Mouse (Mus musculus): ENCODE results near the gene Tpx2. TPM values are rescaled to one million over a fixed set of nuclear protein-coding genes. Genes with fewer than 3 reads are reported as not detected.

The Tpx2 gene
- polyA plus RNA-seq, 1 experiment, result 16.1 TPM

DNA sequence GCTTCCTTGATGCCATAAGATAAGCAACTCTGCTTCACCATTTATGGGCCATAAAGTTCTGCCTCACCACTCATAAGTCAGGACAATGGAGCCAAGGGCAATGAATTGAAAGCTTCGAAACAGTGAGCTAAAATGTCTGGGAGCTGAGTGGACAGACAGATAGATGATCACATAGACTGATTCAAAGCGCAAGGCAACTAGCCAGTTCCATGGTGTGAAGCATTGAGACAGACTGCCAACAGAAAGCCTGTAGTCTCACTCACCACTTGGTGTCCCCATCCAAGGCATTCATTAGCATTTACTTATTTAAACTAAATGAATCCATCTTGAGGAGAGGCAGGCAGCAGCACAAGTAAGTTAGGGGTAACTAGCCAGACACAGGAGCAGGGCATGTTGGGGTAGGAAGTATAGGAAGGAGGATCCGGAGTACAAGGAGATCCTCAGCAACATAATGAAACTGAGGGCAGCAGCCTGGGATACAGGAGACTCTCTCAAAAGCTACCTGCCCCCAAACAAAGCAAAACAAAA lies 28.6 kb upstream of the Tpx2 start:
- peaks cover 36% of the 10 kb centered on the region for H3K36me3 ChIP-seq (ENCODE audit: control insufficient read depth, insufficient read depth, low read length)
- TF ChIP-seq CTCF (IDR thresholded peaks at IDR 0.05; ENCODE audit: borderline replicate concordance, control insufficient read depth, extremely low read depth, insufficient read depth, low read length, poor library complexity), result no peak
- no peak for TF ChIP-seq POLR2A (IDR thresholded peaks at IDR 0.05; ENCODE audit: control insufficient read depth, extremely low read depth, insufficient read depth, low read length, poor library complexity)
- no peak overlapping the region for H3K4me3 ChIP-seq (ENCODE audit: control insufficient read depth, insufficient read depth, low read length)
- peaks cover 62% of the 10 kb centered on the region for H3K4me1 ChIP-seq (replicated peaks; ENCODE audit: control insufficient read depth, insufficient read depth, low read length)
- 97% methylated on average over 3 of the region's 3 CpGs for WGBS
- peak overlapping the region; percentile 38 for H3K27ac ChIP-seq (ENCODE audit: control insufficient read depth, insufficient read depth, low read length)
- no peak for DNase-seq
- H3K27me3 ChIP-seq (ENCODE audit: control insufficient read depth, insufficient read depth, low read length), result no peaks in the 10 kb centered on the region

DNA sequence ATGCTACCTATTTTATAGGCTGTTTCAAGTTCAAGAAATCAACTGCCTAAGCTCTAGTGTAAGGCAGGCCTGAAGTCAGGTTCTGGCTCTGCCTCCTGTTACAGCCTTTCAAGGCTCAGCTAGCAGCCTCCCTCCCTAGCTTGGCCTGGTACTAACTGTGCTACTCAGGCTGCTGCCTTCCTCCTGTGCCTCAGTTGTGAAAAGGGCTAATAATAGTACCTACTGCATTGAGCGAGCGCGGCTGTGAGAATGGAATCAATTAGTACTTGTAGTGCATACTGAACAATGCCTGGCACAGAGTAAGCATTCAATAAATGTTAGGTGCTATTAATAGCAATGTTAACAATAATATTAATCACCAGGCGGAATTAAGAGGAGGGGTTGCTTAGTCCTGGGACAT lies 27.8 kb upstream of the Tpx2 start:
- Histone ChIP-seq H3K27me3 (ENCODE audit: control insufficient read depth, insufficient read depth, low read length) (no peaks in the 10 kb centered on the region), H3K4me3 (ENCODE audit: control insufficient read depth, insufficient read depth, low read length) (no peak overlapping the region), H3K27ac (ENCODE audit: control insufficient read depth, insufficient read depth, low read length) (peak overlapping the region; percentile 48), H3K36me3 (ENCODE audit: control insufficient read depth, insufficient read depth, low read length) (peaks cover 36% of the 10 kb centered on the region), H3K4me1 (replicated peaks; ENCODE audit: control insufficient read depth, insufficient read depth, low read length) (peaks cover 58% of the 10 kb centered on the region)
- DNase-seq, result no peak
- WGBS, result 93% methylated on average over 4 of the region's 4 CpGs
- no peak for TF ChIP-seq CTCF (IDR thresholded peaks at IDR 0.05; ENCODE audit: borderline replicate concordance, control insufficient read depth, extremely low read depth, insufficient read depth, low read length, poor library complexity)
- TF ChIP-seq POLR2A (IDR thresholded peaks at IDR 0.05; ENCODE audit: control insufficient read depth, extremely low read depth, insufficient read depth, low read length, poor library complexity), result no peak

DNA sequence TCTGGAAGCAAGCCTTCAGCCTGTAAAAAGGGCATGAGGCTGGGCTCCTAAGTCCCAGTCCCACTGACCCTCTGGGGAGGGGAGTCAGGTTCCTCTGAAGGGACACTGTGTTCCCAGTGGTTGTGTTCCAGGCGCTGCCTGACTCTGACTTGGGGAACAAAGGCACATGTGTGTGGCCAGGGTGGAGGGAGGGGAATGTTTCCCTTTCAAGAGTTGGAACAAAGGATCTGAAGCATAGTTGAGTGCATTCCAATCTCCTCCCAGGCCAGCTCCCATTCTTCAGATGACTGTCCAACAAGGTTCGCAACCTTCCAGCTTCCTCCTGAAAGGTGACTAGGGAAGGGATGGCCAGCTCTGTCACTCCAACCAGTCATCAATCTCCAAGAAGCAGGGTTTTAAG lies 27.4 kb upstream of the Tpx2 start:
- WGBS, result 92% methylated on average over 2 of the region's 2 CpGs
- peaks cover 36% of the 10 kb centered on the region for H3K36me3 ChIP-seq (ENCODE audit: control insufficient read depth, insufficient read depth, low read length)
- H3K4me3 ChIP-seq (ENCODE audit: control insufficient read depth, insufficient read depth, low read length), result no peak overlapping the region
- no peaks in the 10 kb centered on the region for H3K27me3 ChIP-seq (ENCODE audit: control insufficient read depth, insufficient read depth, low read length)
- TF ChIP-seq POLR2A (IDR thresholded peaks at IDR 0.05; ENCODE audit: control insufficient read depth, extremely low read depth, insufficient read depth, low read length, poor library complexity) (no peak), CTCF (IDR thresholded peaks at IDR 0.05; ENCODE audit: borderline replicate concordance, control insufficient read depth, extremely low read depth, insufficient read depth, low read length, poor library complexity) (no peak)
- peaks cover 63% of the 10 kb centered on the region for H3K4me1 ChIP-seq (replicated peaks; ENCODE audit: control insufficient read depth, insufficient read depth, low read length)
- no peak for DNase-seq
- H3K27ac ChIP-seq (ENCODE audit: control insufficient read depth, insufficient read depth, low read length), result 0 out of 2 replicates have a peak overlapping the region, but pooled peaks have one; percentile 3

DNA sequence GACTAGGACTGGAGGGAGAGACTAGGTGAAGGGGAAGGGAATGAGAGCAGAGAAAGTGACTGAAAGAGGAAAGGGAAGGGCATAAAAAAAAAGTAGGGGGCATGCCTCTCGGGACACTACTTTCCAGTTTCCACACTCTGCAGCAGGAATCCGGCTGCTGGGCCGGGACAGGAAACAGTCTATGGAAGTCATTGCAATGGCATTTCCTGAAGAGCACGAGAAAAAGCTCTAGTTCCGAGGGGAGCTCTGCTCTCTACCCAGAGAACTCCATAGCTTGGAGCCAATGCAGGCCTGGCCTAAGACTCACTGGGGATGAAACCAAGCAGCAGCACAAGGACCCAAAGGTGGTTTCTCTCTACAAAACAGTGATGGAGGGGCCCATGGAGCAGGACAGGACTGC lies 26.7 kb upstream of the Tpx2 start:
- DNase-seq, result no peak
- Histone ChIP-seq H3K4me3 (ENCODE audit: control insufficient read depth, insufficient read depth, low read length) (no peak overlapping the region), H3K27me3 (ENCODE audit: control insufficient read depth, insufficient read depth, low read length) (no peaks in the 10 kb centered on the region), H3K27ac (ENCODE audit: control insufficient read depth, insufficient read depth, low read length) (no peak overlapping the region), H3K4me1 (replicated peaks; ENCODE audit: control insufficient read depth, insufficient read depth, low read length) (peaks cover 62% of the 10 kb centered on the region), H3K36me3 (ENCODE audit: control insufficient read depth, insufficient read depth, low read length) (peaks cover 36% of the 10 kb centered on the region)
- WGBS, result 91% methylated on average over 5 of the region's 5 CpGs
- TF ChIP-seq POLR2A (IDR thresholded peaks at IDR 0.05; ENCODE audit: control insufficient read depth, extremely low read depth, insufficient read depth, low read length, poor library complexity) (no peak), CTCF (IDR thresholded peaks at IDR 0.05; ENCODE audit: borderline replicate concordance, control insufficient read depth, extremely low read depth, insufficient read depth, low read length, poor library complexity) (no peak)

DNA sequence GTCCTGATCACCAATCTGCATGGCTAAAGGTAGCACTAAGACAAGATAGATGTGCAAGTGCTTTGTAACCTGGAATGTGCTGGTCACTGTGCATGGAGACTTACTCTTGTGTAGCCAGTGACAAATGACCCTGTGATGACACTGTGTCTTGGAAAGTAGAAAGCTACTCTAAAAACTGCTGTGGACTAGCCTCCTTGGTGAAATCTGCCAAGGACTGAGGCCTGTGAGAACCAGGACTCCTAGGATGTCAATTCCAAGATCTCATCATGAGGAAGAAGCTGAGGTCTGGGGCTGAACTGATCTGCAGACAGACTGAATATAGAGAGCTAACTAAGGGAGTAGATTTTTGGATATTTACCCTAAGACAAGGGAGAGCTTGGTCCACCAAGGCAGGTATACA lies 26.2 kb upstream of the Tpx2 start:
- H3K27me3 ChIP-seq (ENCODE audit: control insufficient read depth, insufficient read depth, low read length), result no peaks in the 10 kb centered on the region
- no peak overlapping the region for H3K27ac ChIP-seq (ENCODE audit: control insufficient read depth, insufficient read depth, low read length)
- H3K4me3 ChIP-seq (ENCODE audit: control insufficient read depth, insufficient read depth, low read length), result no peak overlapping the region
- peaks cover 36% of the 10 kb centered on the region for H3K36me3 ChIP-seq (ENCODE audit: control insufficient read depth, insufficient read depth, low read length)
- DNase-seq, result no peak
- H3K4me1 ChIP-seq (replicated peaks; ENCODE audit: control insufficient read depth, insufficient read depth, low read length), result peaks cover 61% of the 10 kb centered on the region
- TF ChIP-seq CTCF (IDR thresholded peaks at IDR 0.05; ENCODE audit: borderline replicate concordance, control insufficient read depth, extremely low read depth, insufficient read depth, low read length, poor library complexity), result no peak

DNA sequence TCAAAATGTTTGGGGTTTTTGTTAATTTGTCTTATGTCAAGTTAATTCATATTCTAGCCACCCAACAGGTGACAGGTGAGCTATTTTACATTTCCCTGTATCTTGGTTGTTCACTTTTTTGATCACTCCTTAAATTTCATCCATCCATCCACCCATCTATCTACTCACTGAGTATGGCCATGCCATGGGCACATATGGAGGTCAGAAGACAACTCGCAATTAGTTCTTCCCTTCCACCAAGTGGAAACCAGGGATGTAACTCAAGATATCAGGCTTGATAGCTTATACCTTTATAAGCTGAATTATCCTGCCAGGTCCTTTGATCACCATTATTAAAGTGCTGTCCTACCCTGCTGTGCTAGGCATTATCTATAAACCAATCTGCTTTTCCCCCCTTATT lies 24.0 kb upstream of the Tpx2 start:
- no peak overlapping the region for H3K4me3 ChIP-seq (ENCODE audit: control insufficient read depth, insufficient read depth, low read length)
- H3K27me3 ChIP-seq (ENCODE audit: control insufficient read depth, insufficient read depth, low read length), result no peaks in the 10 kb centered on the region
- 93% methylated on average over 1 of the region's 1 CpGs for WGBS
- H3K36me3 ChIP-seq (ENCODE audit: control insufficient read depth, insufficient read depth, low read length), result peaks cover 35% of the 10 kb centered on the region
- no peak overlapping the region for H3K27ac ChIP-seq (ENCODE audit: control insufficient read depth, insufficient read depth, low read length)
- H3K4me1 ChIP-seq (replicated peaks; ENCODE audit: control insufficient read depth, insufficient read depth, low read length), result peaks cover 49% of the 10 kb centered on the region
- TF ChIP-seq CTCF (IDR thresholded peaks at IDR 0.05; ENCODE audit: borderline replicate concordance, control insufficient read depth, extremely low read depth, insufficient read depth, low read length, poor library complexity), result no peak
- TF ChIP-seq POLR2A (IDR thresholded peaks at IDR 0.05; ENCODE audit: control insufficient read depth, extremely low read depth, insufficient read depth, low read length, poor library complexity), result no peak
- DNase-seq, result no peak

Measured in thymus, adult 2 months (tissue).